Mouse (Mus musculus) ES-E14 (cell line): ENCODE measurements around the gene Krt1. TPM values are rescaled to one million over a fixed set of nuclear protein-coding genes. Genes with fewer than 3 reads are reported as not detected.

ENCODE experiments used
- DNase-seq: peaks from one replicate; pipeline ENCODE4 v3.0.0-alpha.2; 2013; ENCODE audit warnings: low read depth, low spot score
- H3K27ac ChIP-seq: 2 replicates; pipeline ENCODE4 v1.5.1; 2012; ENCODE audit warnings: low read depth, mild to moderate bottlenecking, low read length, moderate library complexity, mixed read lengths; ENCODE audit not compliant: poor library complexity, insufficient read depth, severe bottlenecking
- H3K36me3 ChIP-seq: 2 replicates; pipeline ENCODE4 v1.6.1; 2012; ENCODE audit warnings: mild to moderate bottlenecking, low read length, moderate library complexity, mixed read lengths; ENCODE audit not compliant: control insufficient read depth, poor library complexity, insufficient read depth, severe bottlenecking
- H3K4me1 ChIP-seq, 2 experiments: fragments of 150-350 bp in 1 of 2; sonication (generic) in 1 of 2; 2 replicates each; pipeline ENCODE4 v1.6.1; 2012; ENCODE audit warnings: low read length in 2 of 2, mild to moderate bottlenecking in 1 of 2, mixed read lengths in 1 of 2; ENCODE audit not compliant: control insufficient read depth in 2 of 2, insufficient read depth in 2 of 2, poor library complexity in 1 of 2
- H3K4me3 ChIP-seq, 2 experiments: fragments of 150-350 bp in 1 of 2; sonication (generic) in 1 of 2; 2 replicates each; pipeline ENCODE4 v1.5.1; 2012; ENCODE audit warnings: low read length in 2 of 2, low read depth in 1 of 2, mild to moderate bottlenecking in 1 of 2, mixed read lengths in 1 of 2; ENCODE audit not compliant: insufficient read depth in 1 of 2, poor library complexity in 1 of 2, severe bottlenecking in 1 of 2
- H3K9ac ChIP-seq: 2 replicates; pipeline ENCODE4 v1.6.1; 2012; ENCODE audit warnings: low read depth, mild to moderate bottlenecking, low read length, mixed read lengths; ENCODE audit not compliant: poor library complexity, insufficient read depth, severe bottlenecking
- H3K9me3 ChIP-seq: fragments of 150-350 bp; sonication (generic); 2 replicates; pipeline ENCODE4 v1.6.1; 2012; ENCODE audit warnings: low read depth, mild to moderate bottlenecking, low read length; ENCODE audit not compliant: control insufficient read depth, insufficient read depth
- CHD2 ChIP-seq: IDR thresholded peaks from 2 replicates; pipeline ENCODE4 v1.6.1; 2014; ENCODE audit warnings: mild to moderate bottlenecking, low read depth, low read length, inconsistent platforms
- HCFC1 ChIP-seq: IDR thresholded peaks from 2 replicates; pipeline ENCODE4 v1.6.1; 2012; ENCODE audit warnings: low read length, inconsistent platforms, borderline replicate concordance; ENCODE audit not compliant: insufficient read depth
- MAFK ChIP-seq: IDR thresholded peaks from 2 replicates; pipeline ENCODE4 v1.6.1; 2014; ENCODE audit warnings: mild to moderate bottlenecking, low read depth, low read length, inconsistent platforms; ENCODE audit not compliant: insufficient read depth
- ZC3H11A ChIP-seq: IDR thresholded peaks from 2 replicates; pipeline ENCODE4 v1.6.1; 2012; ENCODE audit warnings: low read depth, mild to moderate bottlenecking, inconsistent platforms, low read length, borderline replicate concordance
- ZNF384 ChIP-seq: IDR thresholded peaks from 2 replicates; pipeline ENCODE4 v1.6.1; 2012; ENCODE audit warnings: low read depth, low read length, inconsistent platforms
- in situ Hi-C, 2 experiments: fragments of 600-800 bp; cut with MboI; formaldehyde crosslinking; loops; one replicate each; pipeline ENCODE4 v1.15.1; 2025; ENCODE audit warnings: low sequenced_read_pairs in 2 of 2, inconsistent platforms in 1 of 2; ENCODE audit not compliant: unreplicated experiment in 2 of 2
- total RNA-seq: library from RNA; depleted of rRNA; stranded (reverse); fragments of 300-350 nt; gene quantifications from 2 replicates; pipeline ENCODE4 v1.2.3, GENCODE M21; 2012

Krt1 gene
- total RNA-seq, 1 experiment = 0.09 TPM

DNA sequence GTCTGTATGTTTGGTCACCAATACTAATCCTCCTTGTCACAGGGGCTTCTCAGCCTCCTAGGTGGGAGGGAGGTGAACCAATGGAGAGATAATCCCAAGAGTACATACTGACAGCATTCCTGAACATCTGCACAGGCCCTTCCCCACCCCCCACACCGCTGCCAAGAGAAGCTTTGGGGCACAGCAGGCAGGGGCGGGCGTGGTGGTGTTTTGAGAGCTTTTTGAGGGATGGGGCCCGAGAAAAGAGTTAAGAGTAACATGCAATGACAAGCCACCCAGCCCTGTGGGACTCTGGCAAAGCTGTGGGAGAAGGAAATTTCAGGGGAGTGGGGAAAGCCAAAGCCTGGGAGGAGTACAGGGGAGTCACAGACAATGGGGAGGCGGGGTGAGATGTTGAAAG is 3.7 kb upstream of the Krt1 start:
- TF ChIP-seq ZNF384 (no peak), ZC3H11A (no peak)
- in situ Hi-C loops = no loop called here

DNA sequence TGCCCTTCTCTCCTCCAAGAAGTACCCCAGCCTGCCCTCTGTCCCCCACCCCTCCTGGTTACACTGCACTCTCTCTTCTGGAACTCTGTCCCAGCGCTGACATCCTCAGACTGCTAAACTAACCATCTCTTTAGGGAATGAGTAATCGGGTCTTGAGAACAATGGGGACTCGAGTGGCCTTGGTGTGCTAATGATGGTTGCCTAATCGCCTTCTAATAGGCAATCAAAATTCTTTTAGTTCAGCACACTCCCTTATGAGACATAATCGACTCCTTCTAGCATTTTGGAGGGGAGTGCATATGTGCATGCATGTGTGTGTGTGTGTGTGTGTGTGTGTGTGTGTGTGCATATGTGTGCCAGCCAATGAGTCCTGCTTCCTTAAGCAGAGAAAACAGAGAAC is 2.0 kb upstream of the Krt1 start:
- no peaks in the 10 kb centered on the region for H3K9me3 ChIP-seq
- no peak for TF ChIP-seq MAFK
- H3K4me3 ChIP-seq = no peak overlapping the region
- DNase-seq = no peak
- no peak overlapping the region for H3K27ac ChIP-seq
- no peak overlapping the region for H3K9ac ChIP-seq
- peaks cover 0 to 7% of the 10 kb centered on the region in 2 experiments; a peak in 1 of 4 replicates for H3K4me1 ChIP-seq
- in situ Hi-C loops = no loop called here
- H3K36me3 ChIP-seq = no peaks in the 10 kb centered on the region

More for the DNA sequence above, 3.7 kb upstream of the Krt1 start:
- Histone ChIP-seq H3K27ac (no peak overlapping the region), H3K4me1 (peaks cover 2 to 10% of the 10 kb centered on the region in 2 experiments; a peak in 2 of 4 replicates), H3K9me3 (no peaks in the 10 kb centered on the region), H3K4me3 (no peak overlapping the region), H3K9ac (no peak overlapping the region), H3K36me3 (no peaks in the 10 kb centered on the region)
- DNase-seq = no peak

DNA sequence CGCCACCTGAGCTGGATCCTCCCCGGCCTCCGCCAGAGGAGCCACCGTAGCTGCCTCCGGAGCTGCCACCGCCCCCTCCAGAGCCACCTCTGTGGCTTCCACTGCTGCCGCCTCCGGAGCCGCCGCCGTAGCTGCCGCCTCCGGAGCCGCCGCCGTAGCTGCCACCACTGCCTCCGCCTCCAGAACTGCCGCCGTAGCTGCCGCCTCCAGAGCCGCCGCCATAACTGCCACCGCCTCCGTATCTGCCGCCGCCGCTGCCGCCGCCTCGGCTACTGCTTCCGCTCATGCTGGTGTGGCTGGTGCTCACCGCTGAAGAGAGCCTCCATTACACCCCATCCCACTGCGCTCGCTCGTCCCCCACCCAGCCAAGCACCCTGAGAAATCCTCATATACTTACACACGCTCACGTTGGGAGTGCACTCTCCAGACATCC is 4.6 kb downstream of the Krt1 start:
- Histone ChIP-seq H3K9ac (peak overlapping the region; percentile 71), H3K36me3 (no peaks in the 10 kb centered on the region), H3K4me1 (peaks cover 0 to 1% of the 10 kb centered on the region in 2 experiments; a peak in 1 of 4 replicates), H3K4me3 (peak overlapping the region; percentile 69 to 74), H3K9me3 (no peaks in the 10 kb centered on the region), H3K27ac (no peak overlapping the region)
- in situ Hi-C loops = no loop called here
- DNase-seq = no peak
- no peak for TF ChIP-seq MAFK
- TF ChIP-seq ZC3H11A = no peak
- no peak for TF ChIP-seq HCFC1
- TF ChIP-seq CHD2 = no peak
- no peak for TF ChIP-seq ZNF384

DNA sequence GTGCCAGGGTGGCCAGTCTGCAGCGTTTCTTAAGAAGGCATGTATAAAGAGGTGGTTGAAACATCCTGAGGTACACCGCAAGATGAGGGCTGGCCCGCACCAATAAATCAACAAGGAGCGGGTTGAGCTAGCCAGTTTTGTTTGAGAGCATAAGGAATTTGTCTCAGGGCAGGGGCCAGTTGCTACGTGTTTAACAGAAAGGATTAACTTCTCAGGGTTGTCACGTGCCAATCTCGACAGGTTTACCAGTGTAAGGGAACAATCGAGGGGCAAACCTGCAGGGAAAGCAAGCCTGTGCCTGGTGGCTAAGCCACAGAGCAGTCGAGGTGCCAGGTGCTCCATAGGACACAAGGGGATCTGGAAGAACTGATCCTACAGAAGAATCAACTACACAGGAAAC is 7.4 kb downstream of the Krt1 start:
- in situ Hi-C loops = no loop called here
- Histone ChIP-seq H3K4me1 (peaks cover 0 to 1% of the 10 kb centered on the region in 2 experiments; a peak in 1 of 4 replicates), H3K4me3 (no peak overlapping the region), H3K9me3 (no peaks in the 10 kb centered on the region), H3K36me3 (no peaks in the 10 kb centered on the region), H3K27ac (no peak overlapping the region), H3K9ac (no peak overlapping the region)
- TF ChIP-seq ZNF384 (no peak), MAFK (no peak), CHD2 (no peak), HCFC1 (no peak), ZC3H11A (no peak)
- DNase-seq = no peak

DNA sequence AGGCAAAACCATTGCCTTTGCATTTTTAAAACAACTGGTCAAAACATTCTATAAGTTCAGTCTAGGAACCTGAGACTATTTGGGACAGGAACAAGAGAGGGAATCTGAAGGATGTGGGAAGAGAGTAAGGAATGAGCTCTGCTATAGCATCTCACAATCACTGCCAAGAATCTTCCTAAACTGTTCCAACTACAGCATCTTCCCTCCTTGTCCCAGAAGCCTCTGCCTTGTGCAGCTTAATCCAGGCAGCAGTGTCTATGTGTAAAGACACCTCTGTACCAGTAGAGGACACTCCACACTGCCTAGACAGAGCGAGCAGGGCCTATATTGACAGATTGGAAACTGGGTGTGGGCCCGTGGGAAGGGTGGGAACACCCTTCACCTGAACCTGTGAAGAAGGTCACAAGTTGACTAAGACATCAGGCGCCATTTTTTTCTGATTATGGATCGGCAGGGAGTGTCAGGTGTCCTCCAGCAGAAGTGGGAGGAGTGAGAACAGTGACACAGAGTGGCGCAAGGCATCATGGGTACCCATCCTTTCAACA is 15.7 kb downstream of the Krt1 start:
- no peak overlapping the region; the same call in 1 of the 2 replicates for H3K27ac ChIP-seq
- H3K4me1 ChIP-seq = peaks cover 0 to 2% of the 10 kb centered on the region in 2 experiments; a peak in 1 of 4 replicates
- no peaks in the 10 kb centered on the region for H3K9me3 ChIP-seq
- no peak overlapping the region for H3K9ac ChIP-seq
- no peaks in the 10 kb centered on the region for H3K36me3 ChIP-seq
- in situ Hi-C loops = no loop called here
- no peak overlapping the region for H3K4me3 ChIP-seq
- no peak for DNase-seq
- TF ChIP-seq MAFK = no peak
- no peak for TF ChIP-seq CHD2
- no peak for TF ChIP-seq HCFC1
- TF ChIP-seq ZC3H11A = no peak
- TF ChIP-seq ZNF384 = no peak
